Mouse (Mus musculus): ENCODE results near the gene Ezr. TPM values are rescaled to one million over a fixed set of nuclear protein-coding genes. Genes with fewer than 3 reads are reported as not detected.

The Ezr gene
- polyA plus RNA-seq, 1 experiment: 35.9 TPM

DNA sequence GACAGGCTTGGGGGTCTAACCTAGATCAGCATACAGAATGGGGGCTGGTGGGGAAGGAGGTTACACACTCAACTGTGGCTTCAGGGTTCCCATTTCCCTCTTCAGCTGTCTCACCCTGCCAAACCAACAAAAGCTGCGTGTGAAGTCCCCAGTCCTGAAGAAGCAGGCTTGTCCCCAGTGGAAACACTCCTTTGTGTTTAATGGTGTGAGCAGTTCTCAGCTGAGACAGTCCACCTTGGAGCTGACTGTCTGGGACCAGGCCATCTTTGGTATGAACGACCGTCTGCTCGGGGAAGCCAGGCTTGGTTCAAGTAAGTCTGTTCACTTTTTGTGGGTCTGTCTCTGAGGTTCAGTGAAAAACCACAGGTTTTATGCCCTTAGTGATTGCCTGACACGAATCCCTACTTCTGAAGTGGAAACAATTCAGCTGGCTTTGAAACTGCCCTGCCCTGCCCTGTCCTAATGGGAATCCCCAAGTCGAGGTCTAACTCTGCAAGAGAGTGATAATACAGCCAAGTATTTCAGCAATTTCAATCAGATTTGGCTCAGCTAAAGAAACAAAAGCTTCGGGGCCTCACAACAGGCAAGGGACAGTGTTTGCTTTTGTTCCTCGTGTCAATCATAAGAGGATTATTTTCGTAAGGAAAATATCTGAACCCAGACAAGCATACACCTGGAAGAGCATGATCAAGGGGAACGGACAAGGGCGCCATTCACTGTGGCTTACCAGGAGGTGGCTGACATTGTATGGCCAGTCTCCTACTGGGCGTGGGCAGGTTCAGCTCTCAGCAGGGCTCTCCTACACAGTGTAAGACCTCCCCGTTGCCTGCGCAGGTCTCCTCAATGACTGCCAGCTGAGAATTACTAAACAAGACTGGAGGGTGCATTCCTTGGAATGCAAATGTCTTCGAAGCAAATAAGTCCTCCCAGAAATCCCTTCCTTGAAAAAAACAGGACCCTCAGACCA is 46.0 kb downstream of the Ezr start:
- Histone ChIP-seq H3K4me2 (ENCODE audit: low read depth) (no peak overlapping the region), H3ac (ENCODE audit: control insufficient read depth, insufficient read length) (no peak overlapping the region), H3K4me3 (no peak overlapping the region), H3K36me3 (ENCODE audit: control insufficient read depth, insufficient read depth) (peaks cover 6% of the 10 kb centered on the region), H3K27me3 (ENCODE audit: control insufficient read depth, insufficient read depth, insufficient read length) (no peaks in the 10 kb centered on the region), H3K79me2 (ENCODE audit: control insufficient read depth, insufficient read depth) (no peaks in the 10 kb centered on the region)
- TF ChIP-seq MYOD1 (IDR thresholded peaks at IDR 0.05; ENCODE audit: control insufficient read depth in 1 of 3, insufficient read length in 2 of 3, low read depth in 2 of 3): no peak
- TF ChIP-seq POLR2AphosphoS2 (IDR thresholded peaks at IDR 0.05; ENCODE audit: insufficient read length, low read depth): no peak
- TF ChIP-seq TCF12 (IDR thresholded peaks at IDR 0.05; ENCODE audit: insufficient read depth, poor library complexity, severe bottlenecking): no peak
- no peak for TF ChIP-seq E2F4 (IDR thresholded peaks at IDR 0.05; ENCODE audit: insufficient read depth)
- no peak for TF ChIP-seq USF1 (IDR thresholded peaks at IDR 0.05; ENCODE audit: low read depth)
- TF ChIP-seq POLR2A (IDR thresholded peaks at IDR 0.05; ENCODE audit: insufficient read length, low read depth): no peak
- TF ChIP-seq MYOG (IDR thresholded peaks at IDR 0.05; ENCODE audit: control insufficient read depth in 1 of 3, insufficient read depth in 1 of 3, insufficient read length in 2 of 3, low read depth in 2 of 3): no peak
- TF ChIP-seq CEBPB (IDR thresholded peaks at IDR 0.05; ENCODE audit: insufficient read depth, poor library complexity, severe bottlenecking): no peak
- no peak for TF ChIP-seq MAX (IDR thresholded peaks at IDR 0.05; ENCODE audit: low read depth)
- no peak for TF ChIP-seq TCF3 (IDR thresholded peaks at IDR 0.05; ENCODE audit: insufficient read length, low read depth)
- TF ChIP-seq SRF (IDR thresholded peaks at IDR 0.05; ENCODE audit: control insufficient read depth, insufficient read length, low read depth): no peak
- no peak for TF ChIP-seq REST (IDR thresholded peaks at IDR 0.05; ENCODE audit: insufficient read depth, insufficient read length)

DNA sequence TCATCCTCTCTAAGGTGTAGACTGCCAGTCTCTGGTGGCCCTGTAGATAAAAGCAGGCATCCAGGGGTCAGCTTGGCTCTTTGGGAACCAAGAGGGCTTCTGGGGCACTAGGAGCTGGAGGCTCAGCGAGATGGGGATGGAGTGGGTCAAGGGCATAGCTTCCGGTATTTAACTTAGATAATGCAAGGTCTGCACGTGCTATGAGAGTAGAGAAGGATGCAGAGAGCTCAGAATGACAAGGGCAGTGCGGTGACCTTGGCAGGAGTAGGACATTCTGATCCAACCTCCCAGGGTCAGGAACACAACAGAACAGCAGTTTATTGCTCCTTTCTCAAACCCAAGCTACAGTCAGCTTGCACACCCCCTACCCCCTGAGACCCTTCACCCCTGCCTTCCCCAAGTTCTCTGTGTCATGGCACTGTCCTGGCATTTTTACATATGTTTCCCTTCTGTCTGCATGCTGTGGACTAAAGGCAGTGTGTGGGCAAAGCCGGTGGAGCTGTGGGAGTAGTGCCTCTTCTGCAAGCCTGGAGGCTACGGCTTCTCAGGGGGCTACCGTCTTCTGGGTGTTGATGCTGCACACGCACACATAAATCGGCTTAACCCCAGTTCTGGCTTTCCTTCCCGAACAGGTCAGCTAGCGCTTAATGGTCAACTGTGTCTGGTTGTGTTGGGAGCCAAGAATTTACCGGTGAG is 47.7 kb downstream of the Ezr start:
- Histone ChIP-seq H3ac (ENCODE audit: control insufficient read depth, insufficient read length) (no peak overlapping the region), H3K4me2 (ENCODE audit: low read depth) (no peak overlapping the region), H3K36me3 (ENCODE audit: control insufficient read depth, insufficient read depth) (peaks cover 6% of the 10 kb centered on the region), H3K4me3 (no peak overlapping the region), H3K27me3 (ENCODE audit: control insufficient read depth, insufficient read depth, insufficient read length) (no peaks in the 10 kb centered on the region), H3K79me2 (ENCODE audit: control insufficient read depth, insufficient read depth) (no peaks in the 10 kb centered on the region)
- TF ChIP-seq E2F4 (IDR thresholded peaks at IDR 0.05; ENCODE audit: insufficient read depth) (no peak), USF1 (IDR thresholded peaks at IDR 0.05; ENCODE audit: low read depth) (no peak), MYOD1 (IDR thresholded peaks at IDR 0.05; ENCODE audit: control insufficient read depth in 1 of 3, insufficient read length in 2 of 3, low read depth in 2 of 3) (no peak), POLR2A (IDR thresholded peaks at IDR 0.05; ENCODE audit: insufficient read length, low read depth) (no peak), TCF3 (IDR thresholded peaks at IDR 0.05; ENCODE audit: insufficient read length, low read depth) (no peak), SRF (IDR thresholded peaks at IDR 0.05; ENCODE audit: control insufficient read depth, insufficient read length, low read depth) (no peak), MYOG (IDR thresholded peaks at IDR 0.05; ENCODE audit: control insufficient read depth in 1 of 3, insufficient read depth in 1 of 3, insufficient read length in 2 of 3, low read depth in 2 of 3) (no peak), REST (IDR thresholded peaks at IDR 0.05; ENCODE audit: insufficient read depth, insufficient read length) (no peak), MAX (IDR thresholded peaks at IDR 0.05; ENCODE audit: low read depth) (no peak), CEBPB (IDR thresholded peaks at IDR 0.05; ENCODE audit: insufficient read depth, poor library complexity, severe bottlenecking) (no peak), POLR2AphosphoS2 (IDR thresholded peaks at IDR 0.05; ENCODE audit: insufficient read length, low read depth) (no peak), TCF12 (IDR thresholded peaks at IDR 0.05; ENCODE audit: insufficient read depth, poor library complexity, severe bottlenecking) (no peak)

- Histone ChIP-seq H3K27me3 (ENCODE audit: control insufficient read depth, insufficient read depth, insufficient read length) (no peaks in the 10 kb centered on the region), H3K79me2 (ENCODE audit: control insufficient read depth, insufficient read depth) (no peaks in the 10 kb centered on the region), H3ac (ENCODE audit: control insufficient read depth, insufficient read length) (no peak overlapping the region), H3K4me2 (ENCODE audit: low read depth) (no peak overlapping the region), H3K36me3 (ENCODE audit: control insufficient read depth, insufficient read depth) (peaks cover 2% of the 10 kb centered on the region), H3K4me3 (no peak overlapping the region)
- no peak for TF ChIP-seq REST (IDR thresholded peaks at IDR 0.05; ENCODE audit: insufficient read depth, insufficient read length)
- no peak for TF ChIP-seq POLR2AphosphoS2 (IDR thresholded peaks at IDR 0.05; ENCODE audit: insufficient read length, low read depth)
- no peak for TF ChIP-seq USF1 (IDR thresholded peaks at IDR 0.05; ENCODE audit: low read depth)
- no peak for TF ChIP-seq CEBPB (IDR thresholded peaks at IDR 0.05; ENCODE audit: insufficient read depth, poor library complexity, severe bottlenecking)
- no peak for TF ChIP-seq TCF12 (IDR thresholded peaks at IDR 0.05; ENCODE audit: insufficient read depth, poor library complexity, severe bottlenecking)
- no peak for TF ChIP-seq SRF (IDR thresholded peaks at IDR 0.05; ENCODE audit: control insufficient read depth, insufficient read length, low read depth)
- no peak for TF ChIP-seq MYOD1 (IDR thresholded peaks at IDR 0.05; ENCODE audit: control insufficient read depth in 1 of 3, insufficient read length in 2 of 3, low read depth in 2 of 3)
- no peak for TF ChIP-seq MYOG (IDR thresholded peaks at IDR 0.05; ENCODE audit: control insufficient read depth in 1 of 3, insufficient read depth in 1 of 3, insufficient read length in 2 of 3, low read depth in 2 of 3)
- TF ChIP-seq TCF3 (IDR thresholded peaks at IDR 0.05; ENCODE audit: insufficient read length, low read depth): no peak
- TF ChIP-seq POLR2A (IDR thresholded peaks at IDR 0.05; ENCODE audit: insufficient read length, low read depth): no peak
- TF ChIP-seq E2F4 (IDR thresholded peaks at IDR 0.05; ENCODE audit: insufficient read depth): no peak
These were observed 49.2 kb downstream of the Ezr start for GRCm38 (mm10) chr17:6733322-6733875.

DNA sequence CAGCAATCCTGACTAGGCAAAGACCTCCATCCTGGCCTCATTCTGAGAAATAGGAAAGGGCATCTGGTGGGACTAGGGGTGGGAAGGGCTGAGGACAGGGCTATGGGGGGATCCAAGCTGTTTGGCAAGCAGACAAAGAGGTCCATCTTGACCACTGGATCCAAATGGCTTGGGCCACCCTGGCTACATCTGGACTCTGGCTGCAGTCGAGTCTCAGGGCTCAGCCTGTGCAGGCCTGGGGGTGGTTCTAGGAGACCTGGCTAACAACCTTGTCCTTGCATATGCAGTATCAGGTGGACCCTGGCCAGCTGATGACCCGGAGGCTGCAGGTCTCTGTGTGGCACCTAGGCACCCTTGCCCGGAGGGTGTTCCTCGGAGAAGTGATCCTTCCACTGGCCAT is 49.9 kb downstream of the Ezr start:
- no peak overlapping the region for H3K4me2 ChIP-seq (ENCODE audit: low read depth)
- no peaks in the 10 kb centered on the region for H3K27me3 ChIP-seq (ENCODE audit: control insufficient read depth, insufficient read depth, insufficient read length)
- no peak overlapping the region for H3ac ChIP-seq (ENCODE audit: control insufficient read depth, insufficient read length)
- TF ChIP-seq TCF3 (IDR thresholded peaks at IDR 0.05; ENCODE audit: insufficient read length, low read depth) (no peak), SRF (IDR thresholded peaks at IDR 0.05; ENCODE audit: control insufficient read depth, insufficient read length, low read depth) (no peak), MYOG (IDR thresholded peaks at IDR 0.05; ENCODE audit: control insufficient read depth in 1 of 3, insufficient read depth in 1 of 3, insufficient read length in 2 of 3, low read depth in 2 of 3) (no peak), TCF12 (IDR thresholded peaks at IDR 0.05; ENCODE audit: insufficient read depth, poor library complexity, severe bottlenecking) (no peak), MAX (IDR thresholded peaks at IDR 0.05; ENCODE audit: low read depth) (no peak), POLR2A (IDR thresholded peaks at IDR 0.05; ENCODE audit: insufficient read length, low read depth) (no peak), MYOD1 (IDR thresholded peaks at IDR 0.05; ENCODE audit: control insufficient read depth in 1 of 3, insufficient read length in 2 of 3, low read depth in 2 of 3) (no peak)
- no peaks in the 10 kb centered on the region for H3K36me3 ChIP-seq (ENCODE audit: control insufficient read depth, insufficient read depth)
- no peaks in the 10 kb centered on the region for H3K79me2 ChIP-seq (ENCODE audit: control insufficient read depth, insufficient read depth)
- H3K4me3 ChIP-seq: no peak overlapping the region
